Mouse (Mus musculus): ENCODE data around the gene Med22. TPM values are rescaled to one million over a fixed set of nuclear protein-coding genes. Genes with fewer than 3 reads are reported as not detected.

Gene Med22
- polyA plus RNA-seq, 1 experiment from 2014 or later: 47.1 TPM

- no peaks in the 10 kb centered on the region for H3K27me3 ChIP-seq
- ChIA-PET POLR2A (no interaction called here), CTCF (no interaction called here)
- in situ Hi-C loops (cut with MboI; ENCODE audit: low pct_unique_long_range_greater_than_20kb): no loop called here
- ATAC-seq (no peak), DNase-seq (ENCODE audit: low read depth, low spot score) (no peak)
- TF ChIP-seq CTCF (IDR thresholded peaks at IDR 0.05): no peak
Measured at GRCm38 (mm10) chr2:26936425-26936824, 25.9 kb upstream of the Med22 start.

GRCm38 (mm10) chr2:26935286-26935685 is 24.8 kb upstream of the Med22 start:
- POLR2A ChIA-PET: interaction anchor here (0.7 kb wide), 1 partner anchor 162 kb away, joined by 3 read pairs; no protein-coding TSS in a partner anchor
- in situ Hi-C loops (cut with MboI; ENCODE audit: low pct_unique_long_range_greater_than_20kb): no loop called here
- ATAC-seq: no peak
- no peak for TF ChIP-seq CTCF (IDR thresholded peaks at IDR 0.05)
- no peak for DNase-seq (ENCODE audit: low read depth, low spot score)
- CTCF ChIA-PET: no interaction called here
- no peaks in the 10 kb centered on the region for H3K27me3 ChIP-seq

- peak; percentile 37 for DNase-seq (ENCODE audit: low read depth, low spot score)
- no peaks in the 10 kb centered on the region for H3K27me3 ChIP-seq
- no peak for TF ChIP-seq CTCF (IDR thresholded peaks at IDR 0.05)
- CTCF ChIA-PET: no interaction called here
- peak; percentile 92 for ATAC-seq
- in situ Hi-C loops (cut with MboI; ENCODE audit: low pct_unique_long_range_greater_than_20kb): no loop called here
- POLR2A ChIA-PET: no interaction called here
Measured at GRCm38 (mm10) chr2:26933304-26934055, 23.0 kb upstream of the Med22 start, which contains the start of the genes Surf4 and Stkld1. Gene Surf4 (minus strand): TSS chr2:26933928. Gene Stkld1 (plus strand): TSS chr2:26934047.

GRCm38 (mm10) chr2:26932473-26933303 is 22.2 kb upstream of the Med22 start:
- ATAC-seq (no peak), DNase-seq (ENCODE audit: low read depth, low spot score) (no peak)
- no peaks in the 10 kb centered on the region for H3K27me3 ChIP-seq
- ChIA-PET POLR2A (interaction anchor here (0.6 to 1.5 kb wide), 4 partner anchors 12 to 31 kb away, joined by 3 to 4 read pairs (median 3); partner anchors contain the start of genes Surf1 and Surf2), CTCF (interaction anchor here (1.1 kb wide), 1 partner anchor 11 kb away, joined by 3 read pairs; no protein-coding TSS in a partner anchor)
- no peak for TF ChIP-seq CTCF (IDR thresholded peaks at IDR 0.05)
- in situ Hi-C loops (cut with MboI; ENCODE audit: low pct_unique_long_range_greater_than_20kb): no loop called here

GRCm38 (mm10) chr2:26930390-26930789 is 19.9 kb upstream of the Med22 start:
- peak; percentile 80 for TF ChIP-seq CTCF (IDR thresholded peaks at IDR 0.05)
- H3K27me3 ChIP-seq: no peaks in the 10 kb centered on the region
- in situ Hi-C loops (cut with MboI; ENCODE audit: low pct_unique_long_range_greater_than_20kb): no loop called here
- no peak for ATAC-seq
- POLR2A ChIA-PET: no interaction called here
- no peak for DNase-seq (ENCODE audit: low read depth, low spot score)
- CTCF ChIA-PET: interaction anchor here (0.7 to 2.9 kb wide), 7 partner anchors 10 to 110 kb away, joined by 3 to 10 read pairs (median 3); no protein-coding TSS in a partner anchor

DNA sequence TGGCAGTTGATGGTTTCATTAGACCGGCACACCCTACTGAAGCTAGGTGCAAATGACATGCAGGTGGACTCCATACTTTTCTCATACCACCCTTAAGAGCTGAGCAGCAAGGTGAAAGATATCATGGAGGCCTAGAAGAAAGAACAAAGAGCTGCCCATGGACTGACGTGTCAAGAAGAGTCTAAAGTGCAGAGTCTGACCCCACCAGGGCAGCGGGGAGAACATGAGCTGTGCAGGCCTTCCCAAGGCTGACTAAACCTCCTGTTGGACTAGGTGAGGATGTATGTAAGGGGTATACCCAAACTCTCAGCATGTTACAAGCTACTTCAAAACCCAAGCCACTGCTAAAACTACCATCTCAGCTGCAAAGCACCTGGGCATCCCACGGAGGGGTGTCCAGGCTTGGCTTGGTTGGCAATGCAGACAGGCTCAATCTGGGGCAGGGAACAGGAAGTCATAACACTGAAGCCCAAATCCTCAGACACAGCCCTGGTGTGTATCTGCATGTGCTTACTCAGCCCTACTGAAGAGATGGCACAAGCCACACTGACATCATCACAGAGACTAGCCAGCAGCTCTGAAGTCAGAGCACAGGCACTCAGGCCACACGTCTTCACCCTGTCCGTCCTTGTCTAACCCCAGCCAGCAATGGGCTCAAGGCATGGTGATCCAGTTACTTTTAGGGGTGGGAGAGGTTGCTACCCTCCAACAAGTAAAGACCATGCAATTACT is 17.4 kb upstream of the Med22 start:
- ATAC-seq (peak; percentile 36), DNase-seq (ENCODE audit: low read depth, low spot score) (no peak)
- TF ChIP-seq CTCF (IDR thresholded peaks at IDR 0.05): no peak
- ChIA-PET POLR2A (interaction anchor here (3.7 kb wide), 1 partner anchor 11 kb away, joined by 17 read pairs; the partner anchor contains the start of genes Surf1 and Surf2), CTCF (interaction anchor here (2.0 kb wide), 1 partner anchor 19 kb away, joined by 4 read pairs; no protein-coding TSS in a partner anchor)
- in situ Hi-C loops (cut with MboI; ENCODE audit: low pct_unique_long_range_greater_than_20kb): no loop called here
- no peaks in the 10 kb centered on the region for H3K27me3 ChIP-seq

DNA sequence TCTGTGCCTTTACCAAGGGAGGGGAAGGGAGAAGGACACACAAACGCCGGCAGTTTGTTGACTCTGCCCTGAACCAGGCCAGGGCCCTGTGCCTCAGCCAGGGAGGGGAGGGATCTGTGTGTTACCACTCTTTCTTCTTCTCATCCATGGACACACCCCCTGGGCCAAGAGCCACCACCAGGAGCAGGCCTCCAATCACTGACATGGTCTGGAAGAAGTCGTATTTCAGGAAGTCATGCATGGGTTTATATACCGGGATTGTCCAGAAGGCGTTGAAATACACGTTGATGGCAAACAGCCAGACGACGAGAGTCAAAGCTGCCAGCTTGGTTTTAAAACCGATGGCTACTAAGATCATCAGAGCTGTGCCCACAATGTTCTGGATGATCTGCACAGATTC is 11.3 kb upstream of the Med22 start:
- TF ChIP-seq CTCF (IDR thresholded peaks at IDR 0.05): no peak
- POLR2A ChIA-PET: interaction anchor here (0.9 kb wide), 1 partner anchor 10 kb away, joined by 3 read pairs; no protein-coding TSS in a partner anchor
- CTCF ChIA-PET: interaction anchor here (0.8 to 1.6 kb wide), 5 partner anchors 10 to 117 kb away, joined by 3 to 4 read pairs (median 3); no protein-coding TSS in a partner anchor
- no peaks in the 10 kb centered on the region for H3K27me3 ChIP-seq
- in situ Hi-C loops (cut with MboI; ENCODE audit: low pct_unique_long_range_greater_than_20kb): loop anchor here (25.0 kb wide), 1 partner anchor 484 kb away; the partner anchor contains the start of gene Sec16a
- DNase-seq (ENCODE audit: low read depth, low spot score) (no peak), ATAC-seq (no peak)

DNA sequence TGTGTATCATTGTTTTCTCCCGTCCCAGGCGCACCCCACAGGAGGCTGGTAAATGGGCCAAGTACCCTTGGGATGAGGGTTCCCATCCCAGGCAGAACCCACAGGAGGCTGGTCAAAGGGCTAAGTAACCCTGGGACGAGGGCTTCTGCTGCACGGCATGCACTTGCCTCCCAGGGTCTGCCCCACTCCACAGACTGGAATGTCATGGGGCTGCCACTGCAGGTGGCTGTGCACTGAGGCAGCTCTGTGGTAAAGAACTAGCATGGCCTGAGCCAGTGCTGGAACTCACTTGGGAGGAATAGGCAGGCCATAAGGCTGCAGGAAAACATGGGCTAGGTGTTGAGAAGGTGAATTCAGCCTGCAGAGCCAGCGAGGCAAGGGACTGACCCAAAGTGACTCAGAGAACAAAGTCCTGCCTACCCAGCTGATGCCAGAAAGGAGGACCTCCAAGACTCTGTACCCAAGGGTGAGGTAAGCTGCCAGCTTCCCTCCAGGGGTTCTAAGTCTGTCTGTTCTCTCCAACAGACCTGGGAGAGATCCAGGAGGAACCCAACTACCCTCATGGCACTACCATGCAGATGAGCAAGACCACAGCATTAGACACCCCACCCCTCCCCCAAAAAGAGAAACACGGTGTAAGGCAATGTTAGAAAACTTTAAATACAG is 9.8 kb upstream of the Med22 start:
- ATAC-seq: no peak

GRCm38 (mm10) chr2:26919684-26920083 is 9.2 kb upstream of the Med22 start:
- no peak for TF ChIP-seq CTCF (IDR thresholded peaks at IDR 0.05)
- ChIA-PET CTCF (interaction anchor here (1.3 to 2.4 kb wide), 3 partner anchors 10 to 12 kb away, joined by 3 to 7 read pairs (median 3); no protein-coding TSS in a partner anchor), POLR2A (interaction anchor here (0.6 kb wide), 1 partner anchor 16 kb away, joined by 4 read pairs; no protein-coding TSS in a partner anchor)
- in situ Hi-C loops (cut with MboI; ENCODE audit: low pct_unique_long_range_greater_than_20kb): loop anchor here (25.0 kb wide), 1 partner anchor 482 kb away; the partner anchor contains the start of gene Sec16a
- DNase-seq (ENCODE audit: low read depth, low spot score) (no peak), ATAC-seq (no peak)
- no peaks in the 10 kb centered on the region for H3K27me3 ChIP-seq

More for the DNA sequence above, 9.8 kb upstream of the Med22 start:
- TF ChIP-seq CTCF (IDR thresholded peaks at IDR 0.05): no peak
- in situ Hi-C loops (cut with MboI; ENCODE audit: low pct_unique_long_range_greater_than_20kb): loop anchor here (25.0 kb wide), 1 partner anchor 483 kb away; the partner anchor contains the start of gene Sec16a
- POLR2A ChIA-PET: interaction anchor here (0.6 kb wide), 1 partner anchor 16 kb away, joined by 4 read pairs; no protein-coding TSS in a partner anchor
- CTCF ChIA-PET: interaction anchor here (1.3 to 1.5 kb wide), 2 partner anchors 10 to 11 kb away, joined by 3 read pairs; no protein-coding TSS in a partner anchor
- DNase-seq (ENCODE audit: low read depth, low spot score): no peak
- H3K27me3 ChIP-seq: no peaks in the 10 kb centered on the region

All from Patski (cell line).